Mouse (Mus musculus): ENCODE results near the gene Nbr1.
"Not testable (repeated sequence)": the region's sequence is repeated elsewhere in the genome, so short reads cannot be mapped to it uniquely, and the experiment has no call there.

Nbr1 gene

DNA sequence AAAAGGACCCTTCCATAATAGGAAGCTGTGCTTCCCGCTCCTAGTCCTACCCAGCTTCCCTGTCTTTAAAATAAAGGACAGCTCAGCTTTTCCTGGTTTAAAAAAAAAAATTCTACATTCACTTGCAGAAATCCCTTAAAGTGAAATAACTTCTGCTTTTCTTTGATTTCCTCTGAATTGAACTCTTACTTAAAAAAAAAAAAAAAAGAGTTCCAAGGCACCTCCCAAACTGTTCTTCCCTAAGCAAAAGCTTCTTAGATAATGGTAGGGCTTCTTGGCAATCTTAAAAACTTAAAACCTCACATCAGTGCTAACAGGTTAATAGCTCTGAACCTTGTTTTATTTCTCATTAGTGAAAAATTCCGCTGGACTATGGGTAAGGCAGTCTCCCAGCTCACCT lies 31.3 kb downstream of the Nbr1 start:
- no peak for DNase-seq

DNA sequence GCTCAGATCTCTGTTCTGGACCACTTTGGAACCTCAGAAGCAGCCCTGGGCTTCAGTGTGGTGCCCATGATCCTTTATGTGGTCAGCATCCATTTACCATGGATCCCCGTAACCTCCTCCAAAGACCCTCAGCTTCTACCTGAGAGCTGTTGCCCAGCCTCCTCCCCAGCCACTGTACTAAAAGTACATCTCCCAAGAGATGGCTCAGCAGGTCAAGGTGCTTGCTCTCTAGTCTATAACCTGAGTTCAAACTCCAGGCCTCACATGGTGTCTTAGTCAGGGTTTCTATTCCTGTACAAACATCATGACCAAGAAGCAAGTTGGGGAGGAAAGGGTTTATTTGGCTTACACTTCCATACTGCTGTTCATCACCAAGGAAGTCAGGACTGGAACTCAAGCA lies 33.1 kb downstream of the Nbr1 start:
- DNase-seq, result not testable (repeated sequence)

DNA sequence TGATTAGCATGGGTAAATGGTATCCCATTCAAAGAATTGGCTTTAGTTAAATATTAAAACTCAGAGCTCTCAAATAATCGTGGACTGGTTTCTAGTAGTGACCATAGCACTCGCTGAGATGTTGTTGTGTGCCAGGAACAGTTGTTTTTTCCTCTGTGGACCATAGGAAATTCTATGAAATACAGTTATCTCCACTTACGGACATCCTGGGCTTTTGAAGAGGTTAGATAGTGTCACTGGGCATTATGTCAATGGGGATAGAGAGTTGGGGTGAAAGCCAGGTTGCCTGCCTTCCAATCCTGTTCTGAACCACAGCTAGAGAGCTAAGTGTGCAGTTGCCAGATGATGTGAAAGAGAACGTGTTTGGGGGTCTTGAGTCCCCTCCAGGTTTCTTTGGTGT lies 33.9 kb downstream of the Nbr1 start:
- DNase-seq, result no peak

DNA sequence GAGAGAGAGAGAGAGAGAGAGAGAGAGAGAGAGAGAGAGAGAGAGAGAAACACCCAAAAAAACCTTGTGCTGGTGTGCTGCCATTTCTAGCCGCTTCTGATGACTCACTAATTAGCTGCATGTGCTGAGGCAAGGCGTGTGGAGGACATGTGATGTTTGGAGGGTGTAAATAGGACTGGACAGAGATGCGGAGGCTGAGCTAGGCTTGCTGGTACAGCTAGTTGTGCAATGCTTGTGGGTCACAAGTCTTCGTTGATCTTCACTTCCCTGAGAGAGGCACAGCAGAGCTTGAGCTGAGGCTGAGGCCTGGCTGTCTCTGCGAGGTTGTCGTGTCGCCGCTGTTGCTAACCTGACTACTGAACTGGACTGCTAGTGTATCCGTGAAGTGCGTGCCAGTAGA lies 35.7 kb downstream of the Nbr1 start:
- no peak for DNase-seq

DNA sequence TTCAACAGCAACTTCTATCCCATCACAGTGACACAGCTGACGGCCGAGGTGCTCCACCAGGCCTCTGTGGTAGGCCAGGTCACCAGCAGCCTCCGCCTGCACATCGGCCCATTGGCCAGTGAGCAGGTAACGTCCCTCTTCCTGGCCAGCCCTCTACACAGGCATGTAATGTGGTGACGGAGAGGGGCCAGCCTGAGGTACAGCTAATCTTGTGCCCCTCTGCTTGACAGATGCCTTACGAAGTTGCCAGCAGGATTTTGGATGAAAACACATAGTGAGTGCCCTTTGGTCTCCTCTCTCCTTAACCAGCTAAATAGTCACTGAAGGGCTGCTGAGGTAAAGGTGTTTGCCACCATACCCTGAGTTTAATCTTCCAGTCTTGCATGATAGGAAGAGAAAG lies 36.9 kb downstream of the Nbr1 start:
- DNase-seq, result no peak

DNA sequence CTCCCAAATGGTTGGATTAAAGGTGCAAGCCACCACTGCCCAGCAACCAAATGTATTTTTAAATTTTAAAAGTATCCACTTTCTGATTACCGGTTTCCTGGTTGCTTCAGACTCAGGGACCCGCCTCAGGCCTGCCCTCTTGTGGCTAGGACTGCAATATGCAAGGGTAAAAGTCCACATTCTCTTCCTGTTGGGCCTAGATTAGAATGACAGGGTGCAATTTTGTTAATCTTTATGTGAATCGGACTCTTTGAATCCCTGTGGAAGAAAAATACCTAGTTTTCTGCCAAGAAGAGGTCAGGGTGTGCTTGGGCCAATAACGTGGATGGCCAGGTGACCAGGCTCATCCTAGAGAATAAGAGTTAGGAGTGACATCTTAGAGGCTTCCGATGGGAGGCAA lies 37.5 kb downstream of the Nbr1 start:
- DNase-seq, result peak; percentile 65

DNA sequence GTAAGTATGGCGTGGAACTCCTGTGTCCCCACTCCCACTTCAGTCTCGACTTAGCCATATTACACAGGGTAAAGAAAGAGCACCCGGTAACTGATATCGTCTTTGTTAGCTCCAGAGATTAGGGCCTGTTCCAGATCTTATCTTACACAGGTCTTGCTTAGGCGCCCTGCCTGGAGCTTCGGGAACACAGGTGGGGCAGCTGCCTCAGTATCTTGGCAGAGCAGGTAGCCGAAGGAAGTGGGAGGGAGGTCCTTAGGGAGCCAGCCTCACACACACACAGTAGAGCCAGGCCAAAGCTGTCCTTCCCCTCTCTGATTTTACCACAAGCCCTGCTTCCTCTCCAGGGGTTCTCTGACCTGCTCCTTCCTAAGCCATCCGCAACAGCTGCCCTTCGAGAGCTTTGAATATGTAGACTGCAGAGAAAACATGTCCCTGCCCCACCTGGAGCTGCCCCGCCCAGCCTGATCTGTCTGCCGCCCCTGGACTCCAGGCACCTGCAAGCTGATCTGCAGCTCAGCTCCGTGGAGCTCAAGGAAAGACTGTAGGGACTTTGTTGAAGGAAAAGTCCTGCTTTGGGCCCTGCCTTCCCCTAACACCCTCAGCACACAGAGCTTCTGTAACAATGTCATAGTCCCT lies 38.2 kb downstream of the Nbr1 start:
- no peak for DNase-seq

DNA sequence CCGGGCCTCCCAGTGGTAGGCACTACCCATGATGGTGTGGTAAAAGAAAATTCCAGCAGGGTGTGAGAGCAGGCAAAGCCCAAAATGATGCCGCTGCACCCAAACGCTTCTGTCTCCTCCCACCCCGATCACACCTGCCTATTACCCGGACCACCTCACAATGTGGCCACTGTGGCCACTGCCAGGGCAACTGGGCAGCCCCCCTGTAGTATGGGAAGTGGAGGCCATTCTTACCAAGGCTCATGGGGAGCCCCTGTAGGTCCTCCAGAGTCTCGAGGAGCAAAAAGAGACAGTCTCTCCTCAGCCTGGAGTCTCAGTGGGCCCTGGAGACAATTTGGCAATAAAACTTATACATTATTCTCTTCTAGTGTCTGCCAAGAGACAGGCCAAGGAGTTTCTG lies 47.2 kb downstream of the Nbr1 start, which contains the start of gene Gm11634:
Gene Gm11634 (minus strand): TSS at position 101 of the 400 bp plus-strand sequence.
- DNase-seq, result no peak

DNA sequence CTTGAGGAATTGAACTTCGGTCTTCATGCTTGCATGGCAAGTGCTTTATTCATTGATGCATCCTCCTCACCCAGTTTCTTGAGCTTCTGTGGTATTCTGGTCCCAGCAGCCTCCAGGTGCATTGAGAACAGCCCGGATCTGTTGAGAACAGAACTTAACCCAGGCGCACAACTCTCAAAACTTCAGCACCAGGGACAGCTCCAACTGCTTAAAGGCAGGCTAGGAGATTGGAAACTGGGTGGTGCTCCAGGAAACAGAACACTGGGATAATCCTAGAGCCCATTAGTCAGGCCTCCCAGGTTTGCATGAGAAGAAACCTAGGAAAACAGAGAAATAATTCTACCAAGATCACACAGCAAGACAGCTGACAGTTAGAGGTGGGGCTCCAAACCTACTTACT lies 50.5 kb downstream of the Nbr1 start:
- DNase-seq, result peak; percentile 93

DNA sequence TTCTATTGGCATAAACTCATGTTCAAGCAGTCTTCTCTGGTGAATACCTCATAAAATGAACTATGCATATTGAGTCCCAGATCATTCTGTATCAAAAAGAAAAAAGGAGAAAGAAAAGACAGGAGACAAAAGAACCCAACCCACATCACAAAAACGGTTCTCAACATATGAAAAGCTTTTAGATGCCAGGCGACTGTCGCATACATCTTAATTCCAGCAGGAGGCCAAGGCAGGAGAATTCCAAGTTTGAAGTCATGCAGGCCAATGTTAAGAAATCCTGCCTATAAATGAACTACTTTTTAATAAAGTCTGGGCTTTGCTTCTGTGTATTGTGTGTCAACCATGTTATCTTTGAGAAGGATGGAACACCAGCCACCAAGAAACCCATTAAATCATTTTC lies 52.2 kb downstream of the Nbr1 start:
- no peak for DNase-seq

DNA sequence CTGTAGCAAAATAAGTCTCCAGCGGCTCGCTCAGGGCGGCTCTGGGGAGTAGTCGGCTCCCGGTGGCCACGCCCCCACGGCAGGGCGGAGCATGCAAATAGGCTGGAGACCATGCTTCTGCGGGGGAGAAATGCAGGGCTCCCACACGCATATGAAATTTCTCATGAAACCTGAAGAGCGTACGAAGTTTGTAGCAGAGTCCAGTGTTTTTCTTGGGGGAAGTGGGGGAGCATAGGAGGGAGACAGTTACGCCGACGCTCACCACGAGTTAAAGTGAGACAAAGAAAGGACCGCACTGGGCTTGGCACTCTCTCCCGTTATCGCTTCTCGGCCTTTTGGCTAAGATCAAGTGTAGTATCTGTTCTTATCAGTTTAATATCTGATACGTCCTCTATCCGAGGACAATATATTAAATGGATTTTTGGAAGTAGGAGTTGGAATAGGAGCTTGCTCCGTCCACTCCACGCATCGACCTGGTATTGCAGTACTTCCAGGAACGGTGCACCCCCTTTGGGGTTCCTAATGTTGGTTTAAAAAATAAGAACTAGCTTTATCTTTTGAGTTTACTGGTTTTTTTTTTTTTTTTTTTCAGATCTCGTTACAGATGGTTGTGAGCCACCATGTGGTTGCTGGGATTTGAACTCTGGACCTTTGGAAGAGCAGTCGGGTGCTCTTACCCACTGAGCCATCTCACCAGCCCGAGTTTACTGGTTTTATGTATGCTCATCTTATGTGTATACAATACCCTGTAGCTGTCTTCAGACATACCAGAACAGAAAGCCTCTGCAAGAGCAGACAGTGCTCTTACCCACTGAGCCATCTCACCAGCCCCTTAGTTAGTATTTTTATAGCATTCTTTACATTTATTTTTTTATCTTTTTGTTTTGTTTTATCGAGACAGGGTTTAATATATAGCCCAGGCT lies 52.8 kb downstream of the Nbr1 start:
- DNase-seq, result peak; percentile 90

DNA sequence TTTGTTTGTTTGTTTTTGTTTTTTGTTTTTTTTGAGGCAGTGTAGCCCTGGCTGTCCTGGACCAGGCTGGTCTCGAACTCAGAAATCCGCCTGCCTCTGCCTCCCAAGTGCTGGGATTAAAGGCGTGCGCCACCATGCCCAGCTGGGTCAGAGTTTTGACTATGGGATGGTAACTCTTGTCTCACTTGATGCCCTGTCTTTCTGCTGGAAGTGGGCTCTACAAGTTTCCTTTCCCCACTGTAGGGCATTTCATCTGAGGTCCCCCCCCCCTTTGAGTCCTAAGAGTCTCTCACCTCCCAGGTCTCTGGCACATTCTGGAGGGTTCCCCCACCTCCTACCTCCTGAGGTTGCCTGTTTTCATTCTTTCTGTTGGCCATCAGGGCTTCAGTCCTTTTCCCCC lies 55.2 kb downstream of the Nbr1 start:
- DNase-seq, result not testable (repeated sequence)

DNA sequence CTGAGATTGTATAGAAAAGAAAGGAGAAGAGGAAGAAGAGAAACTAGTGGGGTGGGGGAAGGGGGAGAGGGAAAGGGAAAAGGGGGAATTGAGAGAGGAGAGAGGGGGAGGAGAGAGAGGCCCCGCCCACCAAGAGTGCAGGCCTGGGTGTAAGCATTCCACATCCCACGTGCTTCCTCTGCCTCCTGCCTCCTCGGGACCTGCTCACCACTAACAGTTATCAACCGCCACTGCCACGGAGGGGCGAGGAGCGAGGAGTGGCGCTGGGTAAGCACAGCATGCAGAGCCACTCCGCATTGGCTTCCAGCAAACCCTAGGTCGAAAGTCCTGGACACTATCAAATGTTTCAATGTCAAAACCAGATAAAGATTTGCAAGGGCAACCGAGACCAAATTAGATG lies 58.5 kb downstream of the Nbr1 start:
- DNase-seq, result peak; percentile 7

DNA sequence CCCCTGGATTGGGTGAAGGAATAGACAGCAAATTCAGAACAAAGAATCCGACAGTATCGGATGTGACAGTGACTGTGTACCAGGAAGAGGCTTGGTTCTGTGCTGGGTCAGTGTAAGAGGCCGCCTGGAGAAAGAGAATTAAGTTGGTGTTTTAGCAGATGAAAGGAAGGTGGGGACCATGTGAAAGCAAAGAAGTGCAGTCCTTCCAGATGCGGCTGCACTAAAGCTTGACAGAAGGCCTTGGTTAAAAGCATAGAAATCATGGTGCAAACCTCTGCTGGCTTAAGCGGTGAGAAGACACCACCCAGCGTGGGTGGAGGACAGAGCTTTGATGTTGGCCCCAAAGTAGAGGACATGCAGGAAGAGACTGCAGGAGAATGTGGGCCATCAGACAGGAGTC lies 61.6 kb downstream of the Nbr1 start:
- DNase-seq, result no peak

DNA sequence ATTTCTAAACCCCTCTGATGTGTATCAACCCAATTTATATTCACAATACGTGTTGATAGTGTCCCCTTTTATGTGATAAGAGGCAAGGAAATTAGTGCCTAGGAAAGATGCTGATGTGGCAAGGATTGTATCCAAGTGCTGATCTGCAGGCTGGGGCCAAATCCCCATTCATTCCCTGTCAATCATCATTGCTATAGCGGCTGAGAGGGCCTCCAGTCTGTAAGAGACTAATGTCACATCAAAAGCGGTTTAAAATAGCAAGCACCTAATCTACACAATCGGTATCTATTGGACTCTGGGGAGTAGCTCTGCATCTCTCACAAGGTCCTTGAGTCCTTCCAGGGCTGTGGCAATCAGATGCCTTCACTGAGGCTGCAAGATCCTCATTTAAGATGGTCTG lies 62.2 kb downstream of the Nbr1 start:
- no peak for DNase-seq

DNA sequence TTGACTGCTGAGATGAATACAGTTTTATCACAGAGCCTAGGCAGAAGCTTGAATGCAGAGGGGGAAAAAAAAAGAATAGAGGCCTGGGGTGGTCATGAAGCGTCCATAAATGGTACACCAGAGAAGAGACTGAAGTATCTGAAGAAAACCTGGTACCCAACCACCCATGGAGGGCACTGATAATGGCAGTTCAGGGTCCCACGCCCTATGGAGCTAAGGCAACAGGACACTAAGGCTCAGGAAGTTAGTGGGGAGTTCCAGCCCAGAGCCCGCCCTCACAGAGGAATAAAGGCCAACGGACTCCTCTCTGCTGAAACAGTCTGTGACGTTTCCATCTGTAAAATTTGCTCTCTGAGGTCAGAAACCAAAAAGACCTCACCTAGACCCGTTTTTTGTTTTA lies 63.4 kb downstream of the Nbr1 start:
- DNase-seq, result no peak

DNA sequence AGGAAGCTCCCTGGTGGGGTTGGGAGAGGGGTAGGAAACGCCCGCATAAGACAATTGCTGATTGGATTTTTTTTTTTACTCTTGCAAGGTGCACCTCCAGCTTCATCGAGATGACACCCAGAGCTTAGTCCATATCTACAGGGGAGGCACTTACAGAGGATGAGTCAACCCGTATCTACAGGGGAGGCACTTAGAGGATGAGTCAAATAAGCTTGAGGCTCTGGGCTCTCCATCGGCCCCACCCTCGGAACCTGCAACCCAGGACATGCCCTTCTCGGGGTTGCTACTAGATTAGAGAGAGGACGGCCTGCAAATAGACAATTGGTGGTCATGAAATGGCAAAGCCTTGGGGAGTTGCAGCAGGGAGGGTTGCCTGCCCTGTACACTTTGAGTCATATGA lies 64.2 kb downstream of the Nbr1 start:
- no peak for DNase-seq

DNA sequence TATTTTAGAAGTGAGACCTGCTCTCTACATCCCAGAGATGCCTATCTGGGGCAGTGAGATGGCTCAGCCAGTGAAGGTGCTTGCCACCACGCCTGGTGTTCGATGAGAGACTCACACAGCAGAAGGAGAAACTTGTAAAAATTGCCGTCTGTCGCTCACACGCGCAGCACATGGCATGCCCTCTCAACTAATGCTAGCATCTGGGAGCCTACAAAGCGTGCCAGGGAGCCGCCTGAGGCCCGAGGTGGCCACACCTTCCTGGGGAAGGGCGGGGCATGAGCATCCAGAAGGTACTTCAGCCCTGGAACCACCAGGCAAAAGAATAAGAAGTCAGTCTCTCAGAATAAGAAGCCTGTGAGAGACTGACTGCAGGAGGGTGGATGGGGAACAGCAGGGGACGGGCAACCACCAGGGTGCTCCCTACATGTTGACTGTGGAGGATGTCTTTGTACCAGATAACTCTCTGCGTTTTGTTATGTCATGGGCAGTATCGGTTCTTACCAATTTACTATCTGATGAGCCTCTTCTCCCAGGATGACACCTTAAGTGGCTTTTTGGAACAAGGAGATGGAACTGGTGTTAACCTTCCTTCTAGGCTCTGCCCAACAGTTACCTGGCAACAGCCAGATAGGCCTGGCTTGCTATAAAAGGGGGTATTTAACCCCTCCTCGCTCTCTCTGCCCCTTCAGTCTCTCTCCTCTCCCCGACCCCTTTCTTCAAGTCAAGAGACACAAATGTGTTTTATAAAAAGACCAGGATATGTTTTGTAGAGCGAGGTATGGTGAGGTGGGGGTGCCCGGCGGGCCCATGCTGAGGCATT lies 65.2 kb downstream of the Nbr1 start:
- DNase-seq, result peak; percentile 42

DNA sequence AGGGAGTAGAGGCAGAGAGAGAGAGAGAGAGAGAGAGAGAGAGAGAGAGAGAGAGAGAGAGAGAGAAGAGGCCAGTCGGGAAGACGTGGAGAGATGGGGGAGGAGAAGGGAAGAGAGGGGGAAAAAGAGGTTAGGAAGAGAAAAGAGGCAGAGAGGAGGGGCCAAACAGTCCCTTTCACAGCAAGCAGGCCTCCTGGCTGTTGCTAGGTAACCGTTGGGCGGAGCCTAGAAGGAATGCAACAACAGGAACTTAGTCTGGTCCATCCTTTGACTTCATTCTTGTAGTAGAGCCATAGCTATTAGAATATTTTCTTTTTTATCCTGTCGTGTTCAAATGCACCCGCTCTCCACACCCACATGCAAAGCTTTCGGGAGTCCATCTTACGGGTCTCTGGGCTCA lies 65.9 kb downstream of the Nbr1 start:
- peak; percentile 90 for DNase-seq

DNA sequence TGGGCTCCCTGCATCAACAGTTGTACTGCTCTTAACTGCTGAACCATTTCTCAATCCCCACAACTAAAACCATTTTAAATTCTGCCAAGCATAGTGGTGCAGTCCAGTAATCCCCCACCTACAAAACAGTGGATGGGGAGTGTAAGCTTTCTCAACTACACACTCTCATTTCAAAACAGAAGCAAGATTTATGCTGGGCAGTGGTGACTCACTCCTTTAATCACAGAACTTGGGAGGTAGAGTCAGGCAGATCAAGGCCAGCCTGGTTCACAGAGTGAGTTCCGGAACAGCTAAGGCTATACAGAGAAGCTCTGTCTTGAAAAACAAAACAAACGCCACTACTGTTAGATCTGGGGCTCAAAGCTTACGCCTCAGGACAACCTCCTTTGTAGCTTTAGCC lies 66.6 kb downstream of the Nbr1 start:
- no peak for DNase-seq

DNA sequence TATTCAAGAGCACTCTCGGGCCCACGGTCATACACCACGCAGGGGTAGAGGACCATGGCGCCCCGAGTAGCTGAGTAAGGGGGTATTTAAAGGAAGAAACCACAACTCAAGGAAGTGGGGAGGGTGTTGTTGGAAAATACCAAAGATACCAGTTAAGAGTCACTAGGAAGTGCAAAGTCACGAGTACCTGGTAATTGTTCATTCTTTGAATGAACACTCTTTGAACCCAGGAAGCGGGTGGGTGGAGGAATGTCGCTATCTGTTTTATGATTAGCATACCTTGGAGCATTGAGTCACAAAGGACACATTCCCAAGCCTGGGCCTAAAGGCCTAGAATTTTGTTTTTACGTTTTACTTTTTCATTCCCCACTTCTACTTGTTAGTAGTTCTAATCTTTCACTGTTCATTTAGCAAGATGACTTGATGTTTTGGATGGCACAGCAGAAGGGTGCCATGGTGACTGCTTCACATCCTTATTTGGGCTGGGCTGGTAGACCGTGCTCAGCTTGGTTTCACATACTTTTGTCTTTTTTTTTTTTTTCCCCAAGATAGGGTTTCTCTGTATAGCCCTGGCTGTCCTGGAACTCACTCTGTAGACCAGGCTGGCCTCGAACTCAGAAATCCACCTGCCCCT lies 68.2 kb downstream of the Nbr1 start:
- not testable (repeated sequence) for DNase-seq

DNA sequence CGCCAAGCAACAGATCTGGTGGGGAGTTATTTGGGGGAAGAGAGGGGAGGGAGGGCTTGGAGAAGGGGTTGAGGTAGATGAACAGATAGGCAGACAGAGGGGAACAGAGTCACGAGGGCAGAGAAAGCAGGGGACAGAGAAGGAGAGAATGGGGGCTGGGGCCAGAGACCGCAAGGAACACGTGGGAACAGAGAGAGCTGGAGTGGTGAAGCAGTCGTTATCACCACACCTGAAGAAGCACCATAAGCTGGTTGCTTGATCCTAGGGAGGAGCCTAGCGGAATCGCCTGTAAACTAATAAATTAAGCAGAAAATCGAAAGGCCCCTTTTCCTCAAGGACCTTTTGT lies 74.7 kb downstream of the Nbr1 start:
- DNase-seq, result no peak
